Mouse (Mus musculus): ENCODE measurements around the gene Dera. TPM values are rescaled to one million over a fixed set of nuclear protein-coding genes. Genes with fewer than 3 reads are reported as not detected.

Gene Dera
- polyA plus RNA-seq, 1 experiment, result 27.7 TPM

DNA sequence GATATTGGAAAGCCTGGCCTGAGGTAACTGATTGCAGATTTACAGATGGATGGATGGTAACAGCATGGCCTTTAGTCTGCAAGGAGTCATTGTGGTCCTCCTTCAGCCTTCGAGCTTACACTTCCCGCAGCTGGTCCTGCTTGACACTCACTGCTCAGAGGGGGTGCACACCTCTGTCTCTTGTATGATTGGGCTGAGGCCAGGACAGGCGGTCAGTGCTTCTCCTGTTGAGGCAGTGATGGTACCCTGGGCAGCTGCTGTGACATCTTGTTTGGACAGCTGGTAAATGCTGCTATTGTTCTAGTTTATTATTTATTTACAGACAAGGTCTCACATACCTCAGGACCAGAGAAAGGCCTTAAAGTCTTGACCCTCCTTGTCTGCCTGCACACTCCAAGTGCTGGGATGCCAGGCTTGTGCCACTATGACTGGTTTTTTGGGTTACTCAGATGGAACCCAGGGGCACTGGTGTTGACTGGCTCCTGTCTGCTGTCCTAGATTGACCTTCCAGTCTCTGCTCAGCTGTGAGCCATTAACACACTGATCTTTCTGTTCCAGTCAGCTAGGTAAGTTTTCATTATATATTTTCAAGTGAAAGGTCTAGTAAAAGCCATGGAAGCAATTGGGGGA, 17.4 kb downstream of the Dera start:
- Histone ChIP-seq H3K4me1 (replicated peaks; ENCODE audit: control insufficient read depth, insufficient read depth, low read length) (no peaks in the 10 kb centered on the region), H3K27me3 (ENCODE audit: control insufficient read depth, insufficient read depth, low read length) (no peaks in the 10 kb centered on the region), H3K27ac (ENCODE audit: control insufficient read depth, insufficient read depth, low read length) (no peak overlapping the region), H3K36me3 (ENCODE audit: control insufficient read depth, insufficient read depth, low read length) (no peaks in the 10 kb centered on the region), H3K4me3 (ENCODE audit: control insufficient read depth, insufficient read depth, low read length) (no peak overlapping the region)
- no peak for DNase-seq
- TF ChIP-seq CTCF (IDR thresholded peaks at IDR 0.05; ENCODE audit: borderline replicate concordance, control insufficient read depth, extremely low read depth, insufficient read depth, low read length, poor library complexity) (no peak), POLR2A (IDR thresholded peaks at IDR 0.05; ENCODE audit: control insufficient read depth, extremely low read depth, insufficient read depth, low read length, poor library complexity) (no peak)
- 98% methylated on average over 3 of the region's 3 CpGs for WGBS

DNA sequence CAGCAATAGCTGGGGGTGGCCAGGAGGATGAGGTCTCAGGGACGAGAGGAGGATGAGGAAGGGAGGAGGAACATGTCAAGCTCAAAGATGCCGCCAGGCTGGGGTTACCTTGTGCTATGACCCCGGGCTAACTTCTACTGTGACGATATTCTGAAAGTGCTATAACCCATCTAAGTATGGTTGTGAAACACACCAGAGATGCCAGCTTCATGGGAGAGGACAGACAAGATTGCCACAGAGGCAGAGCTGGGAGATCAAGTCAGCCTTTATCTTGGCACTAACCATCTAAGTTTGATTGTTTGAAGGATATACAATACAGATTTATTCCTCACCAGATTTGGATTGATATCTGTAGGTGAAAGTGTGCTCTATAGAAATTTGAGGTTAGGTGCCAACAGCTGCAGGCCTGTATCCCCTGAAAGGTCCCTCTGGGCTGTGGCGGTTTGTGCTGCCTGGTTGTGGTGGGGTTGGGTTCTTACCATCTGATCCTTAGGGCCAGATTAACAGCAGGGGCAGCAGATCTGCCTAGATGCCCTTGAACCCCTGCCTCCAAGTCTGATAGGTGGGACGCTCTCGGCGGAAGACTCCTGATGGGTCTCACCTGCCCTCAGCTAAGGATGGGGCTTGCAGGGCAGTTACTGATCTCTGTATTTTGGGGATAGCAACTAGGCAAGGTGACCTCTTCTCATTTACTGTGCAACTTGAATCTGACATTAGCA, 18.7 kb downstream of the Dera start:
- no peak for DNase-seq
- H3K4me1 ChIP-seq (replicated peaks; ENCODE audit: control insufficient read depth, insufficient read depth, low read length), result no peaks in the 10 kb centered on the region
- WGBS, result 94% methylated on average over 8 of the region's 8 CpGs
- no peak overlapping the region for H3K27ac ChIP-seq (ENCODE audit: control insufficient read depth, insufficient read depth, low read length)
- no peaks in the 10 kb centered on the region for H3K36me3 ChIP-seq (ENCODE audit: control insufficient read depth, insufficient read depth, low read length)
- no peaks in the 10 kb centered on the region for H3K27me3 ChIP-seq (ENCODE audit: control insufficient read depth, insufficient read depth, low read length)
- TF ChIP-seq POLR2A (IDR thresholded peaks at IDR 0.05; ENCODE audit: control insufficient read depth, extremely low read depth, insufficient read depth, low read length, poor library complexity) (no peak), CTCF (IDR thresholded peaks at IDR 0.05; ENCODE audit: borderline replicate concordance, control insufficient read depth, extremely low read depth, insufficient read depth, low read length, poor library complexity) (no peak)
- H3K4me3 ChIP-seq (ENCODE audit: control insufficient read depth, insufficient read depth, low read length), result no peak overlapping the region

DNA sequence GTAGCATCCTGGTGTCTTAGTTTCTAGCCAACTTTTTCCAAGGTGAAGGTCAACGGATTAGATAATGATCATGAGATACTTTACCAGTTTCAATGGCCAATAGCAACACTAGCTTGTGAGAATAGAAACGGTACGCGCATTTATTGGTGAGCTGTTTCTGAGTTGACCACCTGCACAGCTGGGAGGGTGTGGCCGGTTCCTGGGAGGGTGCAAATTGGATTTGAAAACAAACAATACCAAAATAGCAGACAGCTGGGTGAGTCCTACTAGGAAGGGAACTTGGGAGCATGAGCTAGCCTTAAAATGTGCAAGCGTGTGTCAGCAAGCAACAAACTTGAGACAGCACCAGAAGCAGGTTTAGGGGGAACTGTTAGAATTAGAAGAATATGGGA, 19.3 kb downstream of the Dera start:
- DNase-seq, result no peak
- Histone ChIP-seq H3K4me1 (replicated peaks; ENCODE audit: control insufficient read depth, insufficient read depth, low read length) (no peaks in the 10 kb centered on the region), H3K27ac (ENCODE audit: control insufficient read depth, insufficient read depth, low read length) (no peak overlapping the region), H3K4me3 (ENCODE audit: control insufficient read depth, insufficient read depth, low read length) (no peak overlapping the region), H3K36me3 (ENCODE audit: control insufficient read depth, insufficient read depth, low read length) (no peaks in the 10 kb centered on the region), H3K27me3 (ENCODE audit: control insufficient read depth, insufficient read depth, low read length) (no peaks in the 10 kb centered on the region)
- WGBS, result 94% methylated on average over 6 of the region's 6 CpGs
- TF ChIP-seq POLR2A (IDR thresholded peaks at IDR 0.05; ENCODE audit: control insufficient read depth, extremely low read depth, insufficient read depth, low read length, poor library complexity) (no peak), CTCF (IDR thresholded peaks at IDR 0.05; ENCODE audit: borderline replicate concordance, control insufficient read depth, extremely low read depth, insufficient read depth, low read length, poor library complexity) (no peak)

DNA sequence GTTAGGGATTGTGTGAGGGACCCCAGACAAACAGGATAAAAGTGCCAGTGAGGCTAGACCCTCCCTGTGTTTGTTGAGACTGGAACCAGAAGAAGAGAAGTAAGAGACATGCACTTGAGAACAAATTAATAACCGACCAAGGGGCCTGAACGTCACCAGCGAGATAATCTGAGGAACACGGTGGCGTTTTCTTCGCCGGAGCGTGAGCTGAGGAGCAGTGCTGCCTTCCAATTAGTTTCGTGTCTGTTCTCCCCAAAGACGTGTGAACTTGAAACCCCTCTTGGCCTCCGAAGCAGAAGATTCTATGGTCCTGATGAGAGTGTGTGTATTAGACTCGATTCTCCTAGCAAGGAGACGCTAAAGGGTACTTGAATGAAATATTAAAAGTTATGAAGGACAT, 19.8 kb downstream of the Dera start:
- no peaks in the 10 kb centered on the region for H3K27me3 ChIP-seq (ENCODE audit: control insufficient read depth, insufficient read depth, low read length)
- no peak overlapping the region for H3K27ac ChIP-seq (ENCODE audit: control insufficient read depth, insufficient read depth, low read length)
- no peaks in the 10 kb centered on the region for H3K4me1 ChIP-seq (replicated peaks; ENCODE audit: control insufficient read depth, insufficient read depth, low read length)
- no peaks in the 10 kb centered on the region for H3K36me3 ChIP-seq (ENCODE audit: control insufficient read depth, insufficient read depth, low read length)
- TF ChIP-seq CTCF (IDR thresholded peaks at IDR 0.05; ENCODE audit: borderline replicate concordance, control insufficient read depth, extremely low read depth, insufficient read depth, low read length, poor library complexity) (no peak), POLR2A (IDR thresholded peaks at IDR 0.05; ENCODE audit: control insufficient read depth, extremely low read depth, insufficient read depth, low read length, poor library complexity) (no peak)
- 95% methylated on average over 13 of the region's 13 CpGs for WGBS
- H3K4me3 ChIP-seq (ENCODE audit: control insufficient read depth, insufficient read depth, low read length), result no peak overlapping the region
- DNase-seq, result no peak

DNA sequence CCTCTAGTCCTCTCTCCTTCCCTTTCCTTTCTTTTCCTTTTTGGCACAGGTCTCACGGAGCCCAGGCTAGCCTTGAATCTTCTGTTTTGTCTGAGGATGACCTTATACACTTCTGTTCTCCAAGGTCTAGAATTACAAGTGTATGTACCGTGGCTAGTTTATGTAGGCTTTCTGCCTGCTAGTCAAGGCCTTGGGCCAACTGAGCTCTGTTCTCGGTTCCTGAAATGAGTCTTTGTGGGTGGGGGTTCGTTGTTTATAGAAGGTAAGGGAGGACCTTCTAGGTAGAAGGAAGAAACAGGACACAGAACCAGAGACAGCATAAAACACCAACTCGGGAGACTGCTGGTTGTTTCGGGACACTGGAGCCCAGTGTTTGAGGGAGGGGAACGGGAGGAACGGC, 20.8 kb downstream of the Dera start:
- WGBS, result 93% methylated on average over 8 of the region's 8 CpGs
- H3K4me3 ChIP-seq (ENCODE audit: control insufficient read depth, insufficient read depth, low read length), result no peak overlapping the region

DNA sequence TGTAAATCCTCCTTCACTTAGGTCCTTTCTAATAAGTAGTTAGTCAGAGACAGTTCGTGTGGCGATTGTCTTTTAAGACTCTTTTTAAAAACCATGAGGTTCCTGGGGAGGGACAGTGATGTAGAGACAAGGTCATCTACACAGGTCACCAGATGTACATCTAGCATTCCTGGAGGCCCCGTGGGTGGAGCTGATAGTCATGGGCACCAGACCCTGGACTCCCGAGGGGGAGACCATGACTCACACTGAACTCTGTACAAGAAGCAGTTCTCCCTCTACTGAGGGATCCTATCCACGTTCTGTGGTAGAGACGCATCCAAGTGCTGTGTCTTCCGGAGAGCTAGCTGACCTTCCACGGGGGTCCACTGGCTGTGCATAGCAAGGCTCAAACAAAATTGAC, 22.6 kb downstream of the Dera start:
- 0 out of 2 replicates have a peak, but pooled peaks cover 3% of the 10 kb centered on the region for H3K36me3 ChIP-seq (ENCODE audit: control insufficient read depth, insufficient read depth, low read length)
- no peak overlapping the region for H3K27ac ChIP-seq (ENCODE audit: control insufficient read depth, insufficient read depth, low read length)
- no peaks in the 10 kb centered on the region for H3K4me1 ChIP-seq (replicated peaks; ENCODE audit: control insufficient read depth, insufficient read depth, low read length)
- 97% methylated on average over 8 of the region's 8 CpGs for WGBS
- no peak for TF ChIP-seq CTCF (IDR thresholded peaks at IDR 0.05; ENCODE audit: borderline replicate concordance, control insufficient read depth, extremely low read depth, insufficient read depth, low read length, poor library complexity)
- TF ChIP-seq POLR2A (IDR thresholded peaks at IDR 0.05; ENCODE audit: control insufficient read depth, extremely low read depth, insufficient read depth, low read length, poor library complexity), result no peak
- DNase-seq, result no peak
- no peak overlapping the region for H3K4me3 ChIP-seq (ENCODE audit: control insufficient read depth, insufficient read depth, low read length)
- H3K27me3 ChIP-seq (ENCODE audit: control insufficient read depth, insufficient read depth, low read length), result no peaks in the 10 kb centered on the region

More for the DNA sequence above, 20.8 kb downstream of the Dera start:
- DNase-seq, result no peak
- no peaks in the 10 kb centered on the region for H3K27me3 ChIP-seq (ENCODE audit: control insufficient read depth, insufficient read depth, low read length)
- H3K36me3 ChIP-seq (ENCODE audit: control insufficient read depth, insufficient read depth, low read length), result 0 out of 2 replicates have a peak, but pooled peaks cover 3% of the 10 kb centered on the region
- no peaks in the 10 kb centered on the region for H3K4me1 ChIP-seq (replicated peaks; ENCODE audit: control insufficient read depth, insufficient read depth, low read length)
- H3K27ac ChIP-seq (ENCODE audit: control insufficient read depth, insufficient read depth, low read length), result no peak overlapping the region
- TF ChIP-seq POLR2A (IDR thresholded peaks at IDR 0.05; ENCODE audit: control insufficient read depth, extremely low read depth, insufficient read depth, low read length, poor library complexity) (no peak), CTCF (IDR thresholded peaks at IDR 0.05; ENCODE audit: borderline replicate concordance, control insufficient read depth, extremely low read depth, insufficient read depth, low read length, poor library complexity) (no peak)

All from thymus, adult 2 months (tissue).